17 mouse cellular contexts compared by ENCODE assay signal in genomic region chr13:101706426-101706825, GRCm38 (mm10).
A peak's percentile ranks its signal among the peaks of the same experiment; 100 is the strongest.
DNase-seq lines count a peak whose midpoint lies in the region; ATAC-seq lines count a peak whose summit lies in the region.
"Had no signal": no experiment of that assay in that cellular context is flagged by ENCODE, and none has a peak within 500 bp of the region (broad histone marks: within the 10 kb centered on the region; RNA-seq: fewer than 3 reads in every experiment).

No protein-coding gene starts in this region.

- intact Hi-C loops in gastrocnemius, postnatal 36 days (cut with DNase I), result no loop called here

- ATAC-seq in frontal cortex, adult (ENCODE audit: low TSS enrichment), result peak; percentile 29; the same call in 1 of the 2 replicates
- ATAC-seq in activated CD4-positive, CD25-positive, alpha-beta regulatory T cell, adult 4 months, result peak; percentile 38
- ATAC-seq: hindbrain, postnatal 0 days; midbrain, embryonic 16.5 days had no signal

- no peak for DNase-seq in frontal cortex, postnatal 36 days (ENCODE audit: low spot score in 2 of 2)
- DNase-seq in A20 (ENCODE audit: low read depth, low spot score), result peak; percentile 16
- DNase-seq in naive thymus-derived CD4-positive, alpha-beta T cell, adult 2 months (ENCODE audit: low read depth), result peak; percentile 77
- no peak for DNase-seq in adrenal gland, postnatal 36 days
- no peak for DNase-seq in gastrocnemius, postnatal 36 days
- DNase-seq in right cerebral cortex, postnatal 36 days (ENCODE audit: low spot score in 2 of 2), result no peak
- DNase-seq: adrenal gland, adult 8-10 months; cerebellum, adult 11 months; cerebellum, postnatal 10 days; heart, adult 2 months; kidney, adult 18-20 months; kidney, postnatal 25 days; lung, adult 18-20 months had no signal

Comparison
In these comparisons a context has a peak if more than half of its experiments do, and no peak if none do; other contexts are left out.
1. DNase-seq: peak in A20 (single experiment) and naive thymus-derived CD4-positive, alpha-beta T cell, adult 2 months (single experiment); none in frontal cortex, postnatal 36 days (0 of 2), adrenal gland, postnatal 36 days (0 of 2), gastrocnemius, postnatal 36 days (0 of 2) and right cerebral cortex, postnatal 36 days (0 of 2).